Mouse (Mus musculus): ENCODE data around the gene Boll. TPM values are rescaled to one million over a fixed set of nuclear protein-coding genes. Genes with fewer than 3 reads are reported as not detected.

Boll gene
- 7.3 TPM for polyA plus RNA-seq (2017; shearing (Covaris generic))

GRCm38 (mm10) chr1:55363044-55363565 lies at the start of gene Boll:
Gene Boll, minus strand, starts transcription at chr1:55363469.

GRCm38 (mm10) chr1:55405272-55406022 lies 42.2 kb upstream of the Boll start, which contains the start of gene Plcl1:
Gene Plcl1, plus strand, starts transcription at chr1:55405921.

GRCm38 (mm10) chr1:55236890-55237642 lies 126.2 kb downstream of the Boll start, which contains the start of gene Mars2:
Gene Mars2, plus strand, starts transcription at chr1:55237177.

GRCm38 (mm10) chr1:55226011-55226857 lies 137.0 kb downstream of the Boll start, which contains the start of gene Rftn2:
Gene Rftn2, minus strand, starts transcription at chr1:55226782.

Other genes starting within 250 kb of the Boll start
- gene Mob4, start 232.2 kb downstream of the Boll start, polyA plus RNA-seq (2017; shearing (Covaris generic)): 120 TPM
- 2.7 TPM for gene Rftn2, start 136.7 kb downstream of the Boll start, polyA plus RNA-seq (2017; shearing (Covaris generic))
- 2.1 TPM for gene Mars2, start 126.3 kb downstream of the Boll start, polyA plus RNA-seq (2017; shearing (Covaris generic))
- gene Plcl1, start 42.5 kb upstream of the Boll start, polyA plus RNA-seq (2017; shearing (Covaris generic)): 1.4 TPM